ENCODE assay signal across 10 mouse cellular contexts in genomic region chr9:66206825-66207224, GRCm38 (mm10). TPM values are rescaled to one million over a fixed set of nuclear protein-coding genes. Genes with fewer than 3 reads are reported as not detected.
DNase-seq lines count a peak whose midpoint lies in the region; ATAC-seq and TF ChIP-seq lines count a peak whose summit lies in the region.
"Had no signal": no experiment of that assay in that cellular context is flagged by ENCODE, and none has a peak within 500 bp of the region (broad histone marks: within the 10 kb centered on the region; RNA-seq: fewer than 3 reads in every experiment).

No protein-coding gene starts in this region.

- H3K27me3 ChIP-seq in cerebellum, adult 2 months (ENCODE audit: control insufficient read depth, insufficient read depth, low read length), result no peaks in the 10 kb centered on the region
- H3K27me3 ChIP-seq in intestine, embryonic 16.5 days (replicated peaks; ENCODE audit: control insufficient read depth, insufficient read depth, low read length), result no peaks in the 10 kb centered on the region
- no peaks in the 10 kb centered on the region for H3K27me3 ChIP-seq in kidney, embryonic 16.5 days (ENCODE audit: insufficient read depth, low read length)
- H3K27me3 ChIP-seq in hindbrain, embryonic 10.5 days (ENCODE audit: insufficient read depth, poor library complexity, severe bottlenecking), result no peaks in the 10 kb centered on the region
- no peaks in the 10 kb centered on the region for H3K27me3 ChIP-seq in thymus, adult 2 months (ENCODE audit: control insufficient read depth, insufficient read depth, low read length)
- H3K27me3 ChIP-seq: limb, embryonic 13.5 days had no signal

- WGBS in cerebellum, adult 2 months, result 14% methylated on average over 5 of the region's 5 CpGs
- 45% methylated on average over 5 of the region's 5 CpGs for WGBS in intestine, embryonic 16.5 days
- WGBS in kidney, embryonic 16.5 days, result 51% methylated on average over 5 of the region's 5 CpGs
- whole genome bisulfite sequencing in hindbrain, embryonic 10.5 days, result 67% methylated on average over 5 of the region's 5 CpGs
- WGBS in thymus, adult 2 months, result 86% methylated on average over 5 of the region's 5 CpGs

- H3K4me1 ChIP-seq in cerebellum, adult 2 months (ENCODE audit: control insufficient read depth, insufficient read depth, low read length), result peaks cover 23% of the 10 kb centered on the region
- peaks cover 2% of the 10 kb centered on the region; the same call in 1 of the 2 replicates for H3K4me1 ChIP-seq in intestine, embryonic 16.5 days (ENCODE audit: control insufficient read depth, insufficient read depth, low read length)
- H3K4me1 ChIP-seq in kidney, embryonic 16.5 days (ENCODE audit: insufficient read depth, low read length), result peaks cover 5% of the 10 kb centered on the region
- peaks cover 9% of the 10 kb centered on the region; the same call in 1 of the 2 replicates for H3K4me1 ChIP-seq in hindbrain, embryonic 10.5 days (replicated peaks)
- H3K4me1 ChIP-seq in thymus, adult 2 months (replicated peaks; ENCODE audit: control insufficient read depth, insufficient read depth, low read length), result no peaks in the 10 kb centered on the region

- TF ChIP-seq POLR2A in cerebellum, adult 2 months (IDR thresholded peaks at IDR 0.05; ENCODE audit: borderline replicate concordance, insufficient read depth, low read length), result no peak
- no peak for TF ChIP-seq POLR2A in thymus, adult 2 months (IDR thresholded peaks at IDR 0.05; ENCODE audit: control insufficient read depth, extremely low read depth, insufficient read depth, low read length, poor library complexity)

- no peak overlapping the region for H3K4me3 ChIP-seq in cerebellum, adult 2 months (replicated peaks; ENCODE audit: insufficient read depth, low read depth, low read length)
- H3K4me3 ChIP-seq in intestine, embryonic 16.5 days (ENCODE audit: low read length), result no peak overlapping the region
- H3K4me3 ChIP-seq in kidney, embryonic 16.5 days (ENCODE audit: low read length), result no peak overlapping the region
- H3K4me3 ChIP-seq in hindbrain, embryonic 10.5 days, result no peak overlapping the region
- no peak overlapping the region for H3K4me3 ChIP-seq in thymus, adult 2 months (ENCODE audit: control insufficient read depth, insufficient read depth, low read length)
- H3K4me3 ChIP-seq: limb, embryonic 13.5 days had no signal

- peak; percentile 69; the same call in 1 of the 2 replicates for ATAC-seq in intestine, embryonic 16.5 days
- ATAC-seq in kidney, embryonic 16.5 days (ENCODE audit: low FRiP score, low TSS enrichment), result no peak

- H3K27ac ChIP-seq in cerebellum, adult 2 months (ENCODE audit: insufficient read depth, low read length), result no peak overlapping the region
- H3K27ac ChIP-seq in intestine, embryonic 16.5 days (ENCODE audit: low read length), result no peak overlapping the region
- H3K27ac ChIP-seq in kidney, embryonic 16.5 days (ENCODE audit: low read length), result no peak overlapping the region
- no peak overlapping the region for H3K27ac ChIP-seq in hindbrain, embryonic 10.5 days
- H3K27ac ChIP-seq in thymus, adult 2 months (ENCODE audit: control insufficient read depth, insufficient read depth, low read length), result no peak overlapping the region
- H3K27ac ChIP-seq: limb, embryonic 13.5 days had no signal

- no peaks in the 10 kb centered on the region for H3K36me3 ChIP-seq in intestine, embryonic 16.5 days (ENCODE audit: control insufficient read depth, insufficient read depth, low read length)
- no peaks in the 10 kb centered on the region for H3K36me3 ChIP-seq in kidney, embryonic 16.5 days (ENCODE audit: insufficient read depth, low read length)
- no peaks in the 10 kb centered on the region for H3K36me3 ChIP-seq in hindbrain, embryonic 10.5 days
- no peaks in the 10 kb centered on the region for H3K36me3 ChIP-seq in thymus, adult 2 months (ENCODE audit: control insufficient read depth, insufficient read depth, low read length)
- H3K36me3 ChIP-seq: limb, embryonic 13.5 days had no signal

- no peak overlapping the region for H3K9ac ChIP-seq in intestine, embryonic 16.5 days (ENCODE audit: low read depth, low read length)
- H3K9ac ChIP-seq in kidney, embryonic 16.5 days (replicated peaks; ENCODE audit: low read length), result no peak overlapping the region
- H3K9ac ChIP-seq: limb, embryonic 13.5 days had no signal

- no peaks in the 10 kb centered on the region for H3K9me3 ChIP-seq in intestine, embryonic 16.5 days (ENCODE audit: control insufficient read depth, low read length)
- no peaks in the 10 kb centered on the region for H3K9me3 ChIP-seq in kidney, embryonic 16.5 days (ENCODE audit: low read length)
- no peaks in the 10 kb centered on the region for H3K9me3 ChIP-seq in hindbrain, embryonic 10.5 days
- H3K9me3 ChIP-seq: limb, embryonic 13.5 days had no signal

- no peak overlapping the region for H3K4me2 ChIP-seq in intestine, embryonic 16.5 days (ENCODE audit: low read depth, low read length)
- no peak overlapping the region for H3K4me2 ChIP-seq in kidney, embryonic 16.5 days (replicated peaks; ENCODE audit: low read depth, low read length)
- H3K4me2 ChIP-seq: limb, embryonic 13.5 days had no signal

- peak; percentile 90 for DNase-seq in brain, adult 2 months (ENCODE audit: low read depth, low spot score)
- peak; percentile 72 to 85 for DNase-seq in cerebellum, adult 2 months
- peak; percentile 62 for DNase-seq in heart, adult 8-10 months (ENCODE audit: low spot score)
- no peak for DNase-seq in layer of hippocampus, postnatal 10 days (ENCODE audit: low spot score in 2 of 2)
- no peak for DNase-seq in hindbrain, embryonic 10.5 days (ENCODE audit: low spot score)
- no peak for DNase-seq in thymus, adult 2 months
- DNase-seq: kidney, adult 18-20 months had no signal

- TF ChIP-seq CTCF in cerebellum, adult 2 months (IDR thresholded peaks at IDR 0.05; ENCODE audit: borderline replicate concordance, insufficient read depth, low read depth, low read length), result no peak
- TF ChIP-seq CTCF in thymus, adult 2 months (IDR thresholded peaks at IDR 0.05; ENCODE audit: borderline replicate concordance, control insufficient read depth, extremely low read depth, insufficient read depth, low read length, poor library complexity), result no peak

RNA-seq across cellular contexts. Expression of gene Dapk2, which starts 48.8 kb away (rescaled TPM):
- polyA plus RNA-seq in cerebellum, adult 2 months (2012; rRNA removed), result 3.6 and 3.8 TPM in 2 replicates
- total RNA-seq in heart, adult 8-10 months (2022), result 1 to 10 TPM; 3.5 to 8.0 (median 4.8) TPM
- 6.8 and 8.0 TPM in 2 replicates for polyA plus RNA-seq in intestine, embryonic 16.5 days (2015; fragmentation: Nextera tagmentation; extraction: Ambion mirVana)
- total RNA-seq in layer of hippocampus, postnatal 10 days (2021), result under 1 TPM; 0.87 to 0.94 TPM
- polyA plus RNA-seq in kidney, embryonic 16.5 days (2015; fragmentation: Nextera tagmentation; extraction: Ambion mirVana), result 4.7 and 4.9 TPM in 2 replicates
- 3.5 and 5.1 TPM in 2 replicates for polyA plus RNA-seq in hindbrain, embryonic 10.5 days (2016; fragmentation: Nextera tagmentation; extraction: Ambion mirVana)
- polyA plus RNA-seq in thymus, adult 2 months (2012; rRNA removed), result 3.4 and 5.1 TPM in 2 replicates

Comparison
In these comparisons a context has a peak if more than half of its experiments do, and no peak if none do; other contexts are left out.
1. DNase-seq: peak in brain, adult 2 months (single experiment), cerebellum, adult 2 months (2 of 2) and heart, adult 8-10 months (single experiment); none in layer of hippocampus, postnatal 10 days (0 of 2), hindbrain, embryonic 10.5 days (single experiment) and thymus, adult 2 months (single experiment).